Mouse (Mus musculus): Measurements from ENCODE around the gene Slc26a5. TPM values are rescaled to one million over a fixed set of nuclear protein-coding genes. Genes with fewer than 3 reads are reported as not detected.

Slc26a5 gene
- polyA plus RNA-seq (2017; shearing (Covaris generic)): not detected

DNA sequence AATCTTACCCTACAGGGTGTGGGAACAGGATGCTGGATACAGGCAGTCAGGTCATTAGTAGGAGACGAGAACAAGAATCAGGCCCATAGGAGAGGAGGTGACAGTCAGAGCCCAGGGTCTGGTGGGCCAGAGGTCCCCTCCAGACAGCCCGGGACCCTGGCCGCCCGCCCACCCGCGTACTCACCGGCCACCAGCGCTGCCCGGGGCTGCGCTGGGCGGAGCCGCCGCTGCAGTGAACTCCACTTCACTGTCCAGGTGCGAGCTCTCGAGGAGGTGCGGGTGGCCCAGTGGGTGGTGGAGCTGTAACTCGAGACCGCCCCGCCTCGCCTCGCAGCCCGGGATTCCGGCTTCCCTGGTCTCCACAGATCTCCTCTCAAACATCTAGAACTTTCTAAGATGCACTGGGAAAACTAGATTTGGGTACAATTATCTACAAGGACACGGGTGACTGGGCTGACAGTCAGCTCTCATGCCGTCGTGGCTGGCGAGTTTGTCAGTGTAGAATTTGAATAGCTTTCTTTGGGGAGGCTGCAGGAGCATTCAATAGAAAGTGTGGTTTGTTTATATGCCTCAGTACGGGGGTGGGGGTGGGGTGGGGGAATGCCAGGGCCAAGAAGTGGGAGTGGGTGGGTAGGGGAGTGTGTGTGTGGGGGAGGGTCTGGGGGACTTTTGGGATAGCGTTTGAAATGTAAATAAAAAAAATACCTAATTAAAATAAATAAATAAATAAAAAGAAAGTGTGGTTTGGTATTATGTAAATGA lies at the start of gene Slc26a5:
Gene Slc26a5, minus strand, starts transcription at position 259 of the 762 bp plus-strand sequence.

GRCm38 (mm10) chr5:21785053-21785452 lies 80.4 kb downstream of the Slc26a5 start, which contains the start of the genes Dnajc2 and Psmc2:
Dnajc2 (minus strand) TSS chr5:21785251.
Psmc2 (plus strand) TSS chr5:21785283.

Other genes starting within 250 kb of the Slc26a5 start
- not detected for gene Fbxl13, start 220.0 kb downstream of the Slc26a5 start, polyA plus RNA-seq (2017; shearing (Covaris generic))
- 26.7 TPM for gene Armc10, start 219.8 kb downstream of the Slc26a5 start, polyA plus RNA-seq (2017; shearing (Covaris generic))
- 3.2 TPM for gene Napepld, start 164.2 kb downstream of the Slc26a5 start, polyA plus RNA-seq (2017; shearing (Covaris generic))
- gene Pmpcb, start 128.5 kb downstream of the Slc26a5 start, polyA plus RNA-seq (2017; shearing (Covaris generic)): 60.5 TPM
- 48.7 TPM for gene Dnajc2, start 80.4 kb downstream of the Slc26a5 start, polyA plus RNA-seq (2017; shearing (Covaris generic))
- gene Psmc2, start 80.3 kb downstream of the Slc26a5 start, polyA plus RNA-seq (2017; shearing (Covaris generic)): 163 TPM

Measured in activated CD4-positive, CD25-positive, alpha-beta regulatory T cell, adult 9 weeks (primary cell).